Mouse (Mus musculus): ENCODE results near the gene Gm136.
"Not testable (repeated sequence)": the region's sequence is repeated elsewhere in the genome, so short reads cannot be mapped to it uniquely, and the experiment has no call there.

Gm136 gene

DNA sequence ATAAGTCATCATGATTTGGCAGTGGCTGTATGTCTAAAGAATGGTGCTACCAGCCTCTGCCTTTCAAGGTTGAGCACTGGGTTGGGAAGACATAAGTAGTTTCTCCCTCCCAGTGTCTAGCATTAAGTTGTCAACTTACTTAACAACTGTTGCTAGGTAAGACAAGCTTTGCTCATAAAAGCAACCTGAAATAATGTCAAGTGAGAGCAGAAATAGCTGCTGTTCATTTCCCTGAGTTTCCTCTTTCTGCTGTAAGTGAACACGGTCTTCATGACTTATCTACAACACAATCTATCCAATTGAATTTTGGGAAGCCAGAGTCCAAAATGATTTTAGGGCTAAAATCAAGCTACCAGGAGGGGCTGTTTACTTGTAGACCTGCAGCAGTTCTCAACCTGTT lies at the start of gene Gm136:
Gene Gm136, minus strand, starts transcription at position 101 of the 400 bp plus-strand sequence.
- DNase-seq (ENCODE audit: low spot score in 2 of 2) = no peak

DNA sequence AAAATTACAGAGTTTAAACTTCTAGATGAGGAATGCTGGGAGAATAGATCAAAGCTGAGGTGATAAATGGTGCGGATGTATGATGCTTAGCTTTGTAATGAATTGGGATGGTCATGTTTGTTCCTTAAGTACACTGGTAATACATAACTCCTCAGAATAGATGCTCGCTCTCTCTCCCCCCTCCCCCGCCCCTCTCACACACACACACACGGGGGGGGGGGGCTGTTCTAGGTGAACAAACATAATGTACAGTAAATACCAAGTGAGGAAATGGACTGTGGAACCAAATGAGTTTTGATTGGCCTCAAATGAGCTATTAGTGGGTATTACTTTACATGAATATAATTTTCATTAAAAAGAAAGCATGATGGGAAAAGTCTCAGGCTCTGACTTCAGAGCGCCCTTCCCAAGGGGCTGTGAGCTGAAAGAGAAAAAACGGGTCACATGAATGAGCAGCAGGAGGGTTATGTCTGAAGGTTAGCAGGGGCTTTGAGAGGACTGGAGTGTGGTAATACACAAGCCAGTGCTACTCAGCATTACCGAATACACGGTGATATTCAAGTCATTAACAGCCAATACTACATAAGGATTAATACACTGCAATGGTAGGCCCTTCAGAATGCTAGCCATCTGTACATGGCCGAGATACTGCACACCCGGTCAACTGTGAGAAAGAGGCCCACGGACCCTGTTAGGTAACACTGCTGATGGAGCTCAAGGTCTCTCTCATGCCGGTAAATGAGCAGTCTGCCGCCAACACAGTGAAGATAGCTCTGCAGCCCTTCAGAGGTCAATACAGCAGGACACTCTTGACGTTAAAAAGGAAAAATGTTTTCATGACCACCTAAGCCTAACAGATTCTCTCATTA lies 45.3 kb upstream of the Gm136 start:
- DNase-seq (ENCODE audit: low spot score in 2 of 2) = no peak

DNA sequence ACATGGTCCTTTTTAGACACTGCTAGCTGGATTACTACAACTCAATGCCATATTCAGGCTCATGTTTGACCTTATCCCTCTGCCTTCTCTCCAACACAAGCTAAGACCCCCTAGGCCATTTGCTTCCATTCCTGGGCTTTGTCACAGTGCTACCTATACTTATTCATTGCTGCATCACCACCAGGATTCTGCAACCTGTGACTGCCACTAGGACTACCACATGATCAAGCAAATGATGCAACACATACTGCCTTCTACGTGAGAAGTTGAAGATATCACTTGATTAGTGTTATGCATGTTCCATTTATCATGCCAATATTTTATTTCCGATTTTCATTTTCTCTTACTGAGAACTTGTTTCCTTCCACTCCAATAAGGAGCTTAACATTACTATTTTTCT lies 41.9 kb upstream of the Gm136 start:
- DNase-seq (ENCODE audit: low spot score in 2 of 2) = no peak

DNA sequence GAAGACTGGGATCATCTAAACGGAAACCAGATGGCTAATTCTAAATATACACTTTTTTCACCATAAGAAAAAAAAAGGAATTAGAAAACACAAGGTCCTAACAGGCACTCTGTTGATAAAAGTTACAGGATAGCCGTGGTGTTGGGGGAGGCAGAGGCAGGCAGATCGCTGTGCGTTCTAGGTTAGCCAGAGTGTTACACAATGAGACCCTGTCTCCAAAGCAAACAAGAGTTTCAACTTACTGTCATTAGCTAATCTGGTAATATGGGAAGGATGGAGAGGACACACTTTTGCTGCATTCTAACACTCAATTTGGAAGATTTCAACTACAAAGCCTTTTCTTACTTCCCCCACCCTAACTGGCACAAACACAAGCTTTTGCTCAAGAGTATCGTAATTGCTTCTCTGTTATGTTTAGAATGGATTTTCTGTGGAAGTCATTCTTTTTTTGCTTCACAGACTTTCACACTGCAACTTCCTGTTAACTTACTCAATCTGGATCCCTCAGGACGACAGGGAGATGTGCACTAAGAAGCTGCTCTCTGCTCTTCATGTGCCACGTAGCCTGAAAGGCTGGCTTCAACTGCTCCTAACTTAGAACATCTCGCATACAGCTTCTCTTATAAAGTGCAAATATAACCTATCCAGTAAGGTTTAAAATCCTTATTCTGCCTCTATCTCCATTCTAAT lies 41.4 kb upstream of the Gm136 start:
- DNase-seq (ENCODE audit: low spot score in 2 of 2) = no peak

DNA sequence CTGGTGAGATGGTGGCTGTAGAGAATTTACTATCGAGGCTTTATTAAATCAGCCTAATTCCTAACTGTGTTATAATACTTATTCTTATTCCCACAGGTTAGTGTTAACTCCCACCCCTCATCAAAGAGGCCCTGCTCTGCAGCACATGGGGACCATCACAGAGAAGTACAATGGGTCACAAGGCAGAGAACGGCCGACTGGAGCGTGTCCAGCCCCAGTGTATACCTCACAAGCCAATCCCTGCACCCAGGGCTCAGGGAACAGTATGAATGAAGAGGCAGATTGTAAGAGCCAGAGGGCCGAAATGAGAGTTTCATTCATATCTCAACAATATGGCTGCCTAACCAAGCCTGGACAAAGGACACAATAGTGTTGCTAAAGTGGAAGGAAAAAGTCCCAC lies 40.2 kb upstream of the Gm136 start:
- no peak for DNase-seq (ENCODE audit: low spot score in 2 of 2)

DNA sequence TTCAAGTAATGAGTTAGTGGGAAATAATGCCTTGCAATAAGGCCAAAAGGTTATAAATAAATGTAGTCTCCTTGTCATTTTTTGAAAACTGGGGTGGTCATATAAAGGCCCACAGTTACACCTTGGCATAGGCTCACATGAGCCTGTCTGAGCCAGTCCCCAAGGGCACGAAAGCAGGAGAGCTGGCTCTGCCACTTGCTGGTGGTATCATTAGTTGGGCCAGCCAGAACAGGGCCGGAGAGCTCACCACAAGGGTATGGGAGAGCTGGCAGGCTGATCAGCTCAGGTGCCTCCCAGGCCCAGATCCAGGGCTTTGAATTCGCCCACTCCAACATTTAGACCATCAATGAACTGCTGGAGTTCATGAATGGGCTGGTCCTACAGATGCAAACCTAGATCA lies 30.4 kb upstream of the Gm136 start:
- DNase-seq (ENCODE audit: low spot score in 2 of 2) = no peak

DNA sequence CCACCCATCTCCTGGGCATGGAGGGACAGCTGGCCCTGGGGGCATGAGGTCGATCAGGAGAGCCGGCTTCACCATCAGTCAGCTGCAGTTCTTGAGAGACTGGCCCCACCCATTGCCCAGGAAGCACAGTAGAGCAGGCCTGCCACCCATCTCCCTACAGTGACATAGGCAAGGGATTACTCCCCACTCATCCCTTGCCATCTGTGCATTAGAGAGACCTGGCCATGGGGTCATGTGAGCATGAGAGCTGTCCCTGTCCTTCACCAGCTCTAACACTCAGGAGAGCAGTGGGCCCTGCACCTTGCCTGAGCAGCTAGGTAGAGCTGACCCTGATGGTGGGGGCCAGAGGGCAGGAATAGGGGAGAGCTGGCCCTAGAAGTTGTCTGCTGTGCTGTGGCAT lies 29.6 kb upstream of the Gm136 start:
- no peak for DNase-seq (ENCODE audit: low spot score in 2 of 2)

DNA sequence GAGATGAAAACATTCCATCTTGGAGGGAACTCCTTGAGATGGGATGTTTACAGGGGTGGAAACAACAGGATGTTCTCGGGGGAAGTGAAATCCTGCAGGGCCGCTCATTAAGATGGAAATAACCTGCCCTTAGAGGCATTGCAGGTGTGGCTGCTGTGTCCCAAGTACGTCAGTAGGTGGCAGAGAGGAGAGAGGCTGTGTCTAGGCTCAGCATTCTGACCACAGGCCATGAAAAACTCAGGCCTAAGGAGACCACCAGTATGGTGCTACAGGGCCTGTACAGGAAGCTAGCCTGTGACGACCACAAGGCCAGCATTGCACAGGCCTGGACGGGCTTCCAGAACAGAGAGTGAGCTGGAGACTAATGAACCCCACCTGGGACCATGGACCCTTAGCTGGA lies 28.8 kb upstream of the Gm136 start:
- no peak for DNase-seq (ENCODE audit: low spot score in 2 of 2)

DNA sequence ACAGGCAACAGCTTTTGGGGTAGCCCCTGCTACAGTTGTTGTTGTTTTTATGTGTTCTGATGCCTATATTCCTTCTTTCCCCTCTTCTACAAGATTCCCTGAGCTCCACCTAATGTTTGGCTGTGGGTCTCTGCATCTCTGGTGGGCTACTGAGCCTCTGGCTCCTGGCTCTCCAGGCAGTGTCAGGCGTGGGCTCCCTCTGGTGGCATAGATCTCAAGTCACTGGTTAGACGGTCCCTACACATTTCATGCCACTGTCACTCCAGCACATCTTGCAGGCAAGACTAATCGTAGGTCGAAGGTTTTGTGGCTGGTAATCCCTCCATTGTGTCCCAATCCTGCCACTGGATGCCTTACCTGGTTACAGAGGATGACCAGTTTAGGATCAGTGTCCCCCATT lies 26.7 kb upstream of the Gm136 start:
- no peak for DNase-seq (ENCODE audit: low spot score in 2 of 2)

DNA sequence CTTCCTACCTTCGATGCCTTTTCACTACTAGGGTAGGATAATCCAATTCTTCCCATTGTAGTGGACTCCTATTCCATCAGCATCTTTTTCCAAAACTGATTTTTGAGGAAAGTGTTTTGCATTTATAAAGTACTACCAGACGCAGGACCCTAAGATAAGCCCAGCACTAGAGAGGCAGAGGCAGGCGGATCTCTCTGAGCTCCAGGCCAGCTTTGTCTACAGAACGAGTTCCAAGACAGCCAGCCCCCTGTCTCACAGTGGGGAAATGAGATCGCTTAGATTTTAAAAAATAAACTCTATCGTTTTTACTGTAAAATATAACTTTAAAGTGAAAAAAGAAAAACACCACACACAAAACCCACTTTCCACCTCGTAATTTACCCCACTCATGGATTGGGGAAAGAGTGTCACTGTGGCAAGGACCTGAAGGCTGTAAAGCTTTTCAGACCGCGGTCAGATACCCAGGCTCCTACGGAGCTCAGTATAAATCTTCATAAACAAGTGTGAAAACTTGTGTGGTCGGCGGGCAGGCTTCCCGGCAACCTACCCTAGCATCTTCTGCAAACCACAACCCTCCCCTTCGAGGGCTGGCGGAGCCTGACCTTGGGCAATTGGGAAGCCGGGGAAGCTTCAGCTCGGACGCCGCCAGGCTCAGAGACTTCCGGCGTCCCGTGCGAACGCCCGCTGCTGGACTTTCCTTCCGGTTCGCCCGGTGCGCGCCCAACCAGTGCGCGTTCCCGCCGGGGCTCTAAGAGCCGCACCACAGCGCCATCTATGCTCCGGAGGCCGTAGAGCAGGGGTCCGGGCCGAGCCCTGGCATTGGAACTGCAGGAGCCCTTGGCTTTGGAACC lies 21.8 kb upstream of the Gm136 start, which contains the start of gene Smim8:
Gene Smim8, minus strand, starts transcription at position 747 of the 851 bp plus-strand sequence.
- DNase-seq (ENCODE audit: low spot score in 2 of 2) = peak; percentile 90 to 91

DNA sequence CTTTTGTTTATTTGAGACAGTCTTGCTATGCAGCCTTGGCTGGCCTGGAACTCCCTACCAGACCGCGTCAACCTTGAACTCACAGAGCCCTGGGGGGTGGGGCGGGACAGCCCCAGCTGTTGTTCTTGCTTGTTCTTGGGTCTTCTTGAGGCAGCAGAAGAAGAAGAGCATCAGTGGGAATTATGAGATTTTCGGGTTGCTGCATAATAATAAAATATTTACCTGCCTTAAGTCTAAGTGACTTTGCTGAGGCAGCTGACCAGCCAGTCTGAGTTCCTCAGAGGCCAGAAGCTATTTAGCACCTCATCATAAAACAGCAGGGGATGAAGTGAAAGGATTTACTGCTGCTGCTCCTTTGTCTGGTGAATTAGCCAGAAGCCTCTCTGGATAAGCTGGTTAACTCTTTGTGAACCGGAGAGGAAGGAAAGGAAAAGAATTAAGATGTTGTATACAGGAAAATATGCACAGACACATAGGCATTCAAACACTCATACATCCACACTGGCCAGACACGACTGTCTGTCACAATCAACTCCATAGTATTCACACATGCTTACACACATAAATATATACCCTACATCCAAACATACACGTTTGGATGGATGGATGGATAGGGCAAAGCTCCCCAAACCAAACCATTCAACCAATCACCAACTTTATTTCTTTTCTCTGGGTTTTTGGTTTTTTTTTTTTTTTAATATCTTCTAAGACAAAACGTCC lies 15.7 kb upstream of the Gm136 start:
- DNase-seq (ENCODE audit: low spot score in 2 of 2) = no peak

DNA sequence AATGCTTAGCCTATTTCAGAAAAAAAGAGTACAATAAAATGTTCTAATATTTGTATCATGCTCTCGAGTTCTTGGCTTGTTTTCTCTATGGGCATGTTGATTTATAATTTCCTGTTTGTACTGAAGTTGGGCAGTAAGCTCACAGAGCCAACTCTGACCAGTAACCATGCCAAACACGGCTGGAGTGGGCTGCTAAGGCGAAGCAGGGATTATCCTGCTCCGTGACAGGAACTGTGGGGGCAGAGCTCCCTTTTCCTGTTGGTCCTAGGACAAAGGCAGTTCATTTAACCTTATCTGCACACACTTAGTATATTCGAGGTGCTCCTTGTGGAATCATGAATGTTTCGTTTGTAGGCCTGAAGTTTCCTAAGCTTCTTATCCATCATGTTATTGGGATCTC lies 6.8 kb downstream of the Gm136 start:
- DNase-seq (ENCODE audit: low spot score in 2 of 2) = no peak

DNA sequence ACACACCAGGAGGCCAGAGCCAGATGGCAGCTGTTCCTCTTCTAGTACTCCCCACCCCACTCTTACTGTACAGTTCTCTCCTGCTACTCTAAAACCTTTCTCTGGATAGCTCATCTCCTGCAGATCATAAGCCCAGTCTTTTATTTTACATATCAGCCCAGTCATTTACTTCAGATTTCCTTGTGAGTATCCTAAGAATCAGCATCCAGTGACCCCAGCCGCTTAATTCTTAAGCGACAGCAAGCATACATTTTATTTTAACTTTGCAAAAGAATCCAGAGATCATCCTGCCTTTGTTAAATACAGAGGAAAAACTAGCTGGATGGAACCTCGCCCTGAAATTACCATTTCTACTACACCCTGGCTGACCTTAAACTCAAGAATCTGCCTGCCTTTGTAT lies 21.6 kb downstream of the Gm136 start:
- DNase-seq (ENCODE audit: low spot score in 2 of 2) = no peak

DNA sequence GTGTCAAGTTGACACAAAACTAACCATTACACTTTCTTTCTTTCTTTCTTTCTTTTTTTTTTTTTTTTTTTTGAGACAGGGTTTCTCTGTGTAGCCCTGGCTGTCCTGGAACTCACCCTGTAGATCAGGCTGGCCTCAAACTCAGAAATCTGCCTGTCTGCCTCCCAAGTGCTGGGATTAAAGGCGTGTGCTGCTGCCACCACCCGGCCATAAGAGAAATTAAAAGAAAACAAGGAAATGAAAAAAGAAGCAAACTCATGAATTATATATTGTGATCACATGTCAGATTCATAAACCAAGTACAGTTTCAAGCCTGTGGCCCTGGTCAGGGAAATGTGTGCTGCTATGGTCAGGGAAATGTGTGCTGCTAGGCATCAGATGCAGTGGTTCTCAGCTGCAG lies 22.6 kb downstream of the Gm136 start:
- peak in 1 of 2 experiments; percentile 2 for DNase-seq (ENCODE audit: low spot score in 2 of 2)

DNA sequence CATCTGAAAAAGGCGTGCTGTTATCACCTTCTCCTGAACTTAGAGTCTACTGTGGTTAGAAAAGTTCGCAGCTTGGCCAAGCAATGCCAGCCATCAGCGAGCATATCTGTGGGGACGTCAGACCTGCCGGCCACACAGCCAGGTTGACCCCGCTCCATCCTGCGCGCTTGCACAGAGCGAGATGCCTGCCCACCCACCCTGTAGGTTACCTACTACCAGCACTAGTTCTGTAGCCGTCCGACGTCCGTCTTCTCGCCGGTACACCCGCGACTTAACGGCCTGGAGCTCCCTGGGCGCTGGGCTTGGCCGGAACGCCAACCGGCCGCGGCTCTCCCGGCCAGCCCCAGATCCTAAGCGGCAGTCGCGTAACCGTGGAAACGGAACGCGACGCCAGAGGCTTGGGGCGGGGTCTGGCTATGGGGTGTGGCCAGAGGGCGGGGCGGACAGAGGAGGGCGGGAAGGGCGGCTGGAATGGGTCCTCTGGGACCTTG lies 26.2 kb downstream of the Gm136 start, which contains the start of gene Cfap206:
Gene Cfap206, minus strand, starts transcription at position 356 of the 491 bp plus-strand sequence.
- peak; percentile 31 to 58 for DNase-seq (ENCODE audit: low spot score in 2 of 2)

DNA sequence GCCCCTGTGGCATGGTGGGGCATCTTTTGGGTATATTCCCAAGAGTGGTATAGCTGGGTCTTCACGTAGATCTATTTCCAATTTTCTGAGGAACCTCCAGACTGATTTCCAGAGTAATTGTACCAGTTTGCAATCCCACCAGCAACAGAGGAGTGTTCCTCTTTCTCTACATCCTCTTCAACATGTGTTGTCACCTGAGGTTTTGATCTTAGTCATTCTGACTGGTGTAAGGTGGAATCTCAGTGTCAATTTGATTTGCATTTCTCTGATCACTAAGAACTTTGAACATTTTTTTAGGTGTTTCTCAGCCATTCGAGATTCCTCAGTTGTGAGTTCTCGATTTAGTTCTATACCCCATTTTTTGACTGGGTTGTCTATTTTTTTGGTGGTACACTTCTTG lies 30.4 kb downstream of the Gm136 start:
- DNase-seq (ENCODE audit: low spot score in 2 of 2) = not testable (repeated sequence)

DNA sequence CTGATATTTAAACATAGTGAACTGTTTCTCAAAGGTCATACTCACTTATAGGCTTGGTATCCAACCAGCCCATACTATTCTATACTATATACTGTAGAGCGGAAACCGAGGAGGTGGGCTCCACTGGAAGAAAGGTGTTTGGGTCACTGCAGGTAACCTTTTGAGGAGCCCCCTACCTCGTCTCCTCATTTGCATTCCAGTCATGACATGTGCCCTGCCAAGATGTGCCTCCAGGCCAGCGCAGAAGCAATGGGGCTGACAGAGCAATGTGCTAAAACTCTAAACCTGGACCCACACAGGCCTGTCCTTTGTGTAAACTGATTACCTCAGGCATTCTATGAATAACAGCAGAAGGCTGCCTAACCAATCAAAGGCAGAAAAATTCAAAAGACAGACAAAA lies 31.8 kb downstream of the Gm136 start:
- DNase-seq (ENCODE audit: low spot score in 2 of 2) = no peak

DNA sequence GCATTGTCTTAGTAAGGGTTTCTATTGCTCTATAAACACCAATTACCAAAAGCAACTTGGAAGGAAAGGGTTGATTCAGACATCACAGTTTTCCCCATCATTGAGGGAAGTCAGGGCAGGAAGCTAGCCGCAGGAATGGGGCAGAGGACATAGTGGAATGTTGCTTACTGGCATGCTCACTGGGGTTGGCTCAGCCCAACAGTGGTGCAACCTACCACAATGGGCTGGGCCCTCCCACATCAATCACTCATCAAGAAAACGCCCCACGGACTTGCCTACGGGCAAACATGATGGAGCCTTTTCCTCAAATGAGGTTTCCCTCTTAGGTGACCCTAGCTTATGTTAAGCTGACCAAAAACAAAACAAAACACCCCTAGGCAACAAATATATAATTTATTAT lies 32.9 kb downstream of the Gm136 start:
- DNase-seq (ENCODE audit: low spot score in 2 of 2) = no peak

DNA sequence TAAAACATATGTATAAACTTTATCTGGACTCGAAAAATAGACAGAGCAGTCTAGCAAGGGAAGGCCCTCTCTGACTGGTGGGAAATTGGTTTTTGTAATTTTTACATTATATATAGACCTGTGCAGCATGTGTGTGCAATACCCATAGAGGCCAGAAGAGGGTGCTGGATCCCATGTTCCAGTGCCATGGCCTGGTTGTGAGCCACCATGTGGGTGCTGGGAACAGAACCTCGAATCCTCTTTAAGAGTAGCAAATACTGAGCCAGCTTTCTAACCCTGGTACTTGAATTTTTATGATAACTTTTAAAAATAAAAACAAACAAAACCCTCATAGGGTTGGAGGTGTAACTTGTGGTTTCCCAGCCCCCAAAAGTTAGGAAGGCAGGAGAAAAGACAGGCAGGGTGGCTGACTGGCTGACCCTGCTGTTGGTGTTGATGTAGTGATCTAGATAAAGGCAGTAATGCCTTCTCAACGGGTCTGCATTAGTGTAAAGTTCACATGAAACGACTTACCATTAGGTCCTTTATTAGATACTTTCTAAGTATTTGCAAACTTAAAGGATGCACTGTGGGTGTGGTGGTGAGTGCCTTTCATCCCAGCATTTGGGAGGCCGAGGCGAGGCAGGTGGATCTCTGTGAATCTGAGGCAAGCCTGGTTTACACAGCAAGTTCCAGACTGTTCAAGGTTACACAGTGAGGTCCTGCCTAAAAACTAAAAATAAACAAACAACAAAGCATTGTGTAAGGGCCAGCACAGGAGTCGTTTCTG lies 35.8 kb downstream of the Gm136 start:
- DNase-seq (ENCODE audit: low spot score in 2 of 2) = no peak

DNA sequence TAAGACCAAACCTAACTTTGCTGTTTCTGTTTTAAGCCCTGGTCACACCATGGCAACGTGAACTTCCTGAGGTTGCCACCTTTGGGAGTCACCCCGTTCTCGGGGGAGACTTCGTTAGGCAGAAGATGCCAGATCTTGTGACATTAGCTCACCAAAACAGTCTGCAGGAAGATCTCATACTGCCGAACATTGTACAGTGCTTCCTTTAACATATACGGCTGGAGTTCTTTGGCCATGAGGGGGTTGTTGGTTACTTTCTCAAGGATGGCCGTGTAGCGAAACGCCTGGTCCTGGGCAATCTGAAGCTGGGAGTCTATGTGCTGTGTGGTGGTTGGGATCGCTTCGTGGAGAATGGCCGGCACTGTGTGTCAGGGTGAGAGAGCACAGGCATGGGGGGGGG lies 36.6 kb downstream of the Gm136 start:
- no peak for DNase-seq (ENCODE audit: low spot score in 2 of 2)

DNA sequence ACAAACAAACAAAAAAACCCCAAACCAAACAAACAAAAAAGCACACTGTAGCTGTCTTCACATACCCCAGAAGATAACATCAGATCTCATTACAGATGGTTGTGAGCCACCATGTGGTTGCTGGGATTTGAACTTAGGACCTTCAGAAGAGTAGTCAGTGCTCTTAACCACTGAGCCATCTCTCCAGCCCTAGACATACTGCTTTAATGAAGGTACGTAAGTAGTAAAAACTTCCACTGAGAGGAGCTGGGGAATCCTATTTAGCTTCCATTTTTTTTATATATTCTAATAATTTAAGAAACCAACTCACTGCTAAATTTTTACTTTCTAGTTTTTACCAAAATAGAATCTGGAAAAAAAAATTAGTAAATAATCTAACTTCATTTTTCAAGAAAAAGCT lies 41.0 kb downstream of the Gm136 start:
- DNase-seq (ENCODE audit: low spot score in 2 of 2) = no peak

Data from right cerebral cortex, adult 2 months (tissue).